ENCODE assay signal across 8 mouse cellular contexts in the genomic region with DNA sequence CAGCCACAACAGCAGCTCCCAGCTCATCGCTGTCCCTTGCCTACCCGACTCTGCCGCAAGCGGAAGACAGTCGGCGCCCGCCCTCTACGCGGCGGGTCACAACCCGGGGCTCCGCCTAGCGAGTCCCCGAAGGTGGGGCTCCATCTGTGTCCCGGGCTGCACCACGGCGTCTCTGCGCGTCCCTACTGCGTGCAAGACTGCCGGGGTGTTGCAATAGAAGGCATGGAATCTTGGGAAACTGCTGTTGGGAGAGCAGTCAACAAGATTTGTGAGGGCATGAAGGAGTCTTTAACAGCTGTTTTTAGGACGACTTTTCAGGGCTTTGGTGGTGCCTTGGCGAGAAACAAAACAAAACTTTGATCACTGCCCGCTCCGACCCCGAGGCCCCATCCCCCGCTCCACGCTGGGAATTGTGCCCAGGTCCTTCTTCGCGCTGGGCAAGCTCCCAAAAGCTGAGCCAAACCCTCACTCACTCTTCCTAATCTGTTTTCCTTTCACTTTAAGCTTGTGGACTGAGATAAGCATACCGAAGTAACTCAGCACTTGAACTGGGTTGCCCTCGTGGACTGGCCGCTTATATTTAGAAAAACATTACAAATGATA. TPM values are rescaled to one million over a fixed set of nuclear protein-coding genes. Genes with fewer than 3 reads are reported as not detected.
DNase-seq lines count a peak whose midpoint lies in the region; ATAC-seq and TF ChIP-seq lines count a peak whose summit lies in the region.

A gene (minus strand): TSS at position 175 of the 603 bp plus-strand sequence.

- H3K9ac ChIP-seq in forebrain, embryonic 15.5 days (replicated peaks) = peak within 1 kb of the TSS; percentile 55
- H3K9ac ChIP-seq in liver, postnatal 0 days (replicated peaks) = peak within 1 kb of the TSS; percentile 66
- H3K9ac ChIP-seq in neural tube, embryonic 13.5 days = peak within 1 kb of the TSS; percentile 67

- H3K27me3 ChIP-seq in forebrain, embryonic 15.5 days = no peaks in the 10 kb centered on the region
- H3K27me3 ChIP-seq in liver, postnatal 0 days (ENCODE audit: insufficient read depth, low read length) = no peaks in the 10 kb centered on the region
- 0 out of 2 replicates have a peak, but pooled peaks cover 3% of the 10 kb centered on the region for H3K27me3 ChIP-seq in neural tube, embryonic 13.5 days
- H3K27me3 ChIP-seq in testis, adult 2 months (ENCODE audit: control insufficient read depth, insufficient read depth, low read length) = no peaks in the 10 kb centered on the region

- no peak within 1 kb of the TSS for H3K27ac ChIP-seq in forebrain, embryonic 15.5 days (replicated peaks)
- peak within 1 kb of the TSS; percentile 82 for H3K27ac ChIP-seq in liver, postnatal 0 days (ENCODE audit: low read depth)
- peak within 1 kb of the TSS; percentile 14; the same call in 1 of the 2 replicates for H3K27ac ChIP-seq in neural tube, embryonic 13.5 days (replicated peaks)
- peak within 1 kb of the TSS; percentile 76 for H3K27ac ChIP-seq in testis, adult 2 months (ENCODE audit: control insufficient read depth, insufficient read depth, low read depth, low read length)

- TF ChIP-seq EP300 in liver, postnatal 0 days (IDR thresholded peaks at IDR 0.05; ENCODE audit: low read depth) = peak; percentile 35; the same call in 1 of the 2 replicates

- H3K4me2 ChIP-seq in forebrain, embryonic 15.5 days (replicated peaks) = peak within 1 kb of the TSS; percentile 93
- peak within 1 kb of the TSS; percentile 94 for H3K4me2 ChIP-seq in liver, postnatal 0 days (ENCODE audit: low read depth, low read length)
- H3K4me2 ChIP-seq in neural tube, embryonic 13.5 days = peak within 1 kb of the TSS; percentile 75

- peak; percentile 68 for TF ChIP-seq POLR2A in testis, adult 2 months (IDR thresholded peaks at IDR 0.05; ENCODE audit: control insufficient read depth, low read depth, low read length)

- TF ChIP-seq CTCF in liver, postnatal 0 days (IDR thresholded peaks at IDR 0.05; ENCODE audit: low read depth) = peak; percentile 65
- no peak for TF ChIP-seq CTCF in testis, adult 2 months (IDR thresholded peaks at IDR 0.05; ENCODE audit: control insufficient read depth, insufficient read depth, insufficient replicate concordance, low read depth, low read length)

- peak; percentile 88 for ATAC-seq in forebrain, embryonic 15.5 days (replicated peaks)
- peak; percentile 97 for ATAC-seq in liver, postnatal 0 days
- peak; percentile 92 for ATAC-seq in neural tube, embryonic 13.5 days (ENCODE audit: low read depth)

- intact Hi-C loops in heart, postnatal 14 days (cut with DNase I) = loop anchor here (5.0 to 10.0 kb wide), 3 partner anchors 92 to 530 kb away; a partner anchor contains a TSS

- DNase-seq in ES-CJ7 (ENCODE audit: low read depth, low spot score) = peak; percentile 81
- DNase-seq in cerebellum, adult 11-12 months = peak; percentile 86
- peak; percentile 93 to 94 for DNase-seq in heart, postnatal 14 days
- peak; percentile 85 for DNase-seq in layer of hippocampus, adult 11-12 months (ENCODE audit: low spot score)
- DNase-seq in liver, postnatal 0 days = peak; percentile 90

- H3K4me3 ChIP-seq in forebrain, embryonic 15.5 days = peak within 1 kb of the TSS; percentile 57
- H3K4me3 ChIP-seq in liver, postnatal 0 days (ENCODE audit: low read depth, low read length) = peak within 1 kb of the TSS; percentile 71
- peak within 1 kb of the TSS; percentile 56 for H3K4me3 ChIP-seq in neural tube, embryonic 13.5 days
- H3K4me3 ChIP-seq in testis, adult 2 months (ENCODE audit: control insufficient read depth, low read depth, low read length) = peak within 1 kb of the TSS; percentile 58

- WGBS in forebrain, embryonic 15.5 days = 1% methylated on average over 33 of the region's 33 CpGs
- 1% methylated on average over 33 of the region's 33 CpGs for WGBS in liver, postnatal 0 days (ENCODE audit: insufficient replicate concordance)
- WGBS in neural tube, embryonic 13.5 days = 3% methylated on average over 33 of the region's 33 CpGs

- H3K36me3 ChIP-seq in forebrain, embryonic 15.5 days = no peaks in the 10 kb centered on the region
- no peaks in the 10 kb centered on the region for H3K36me3 ChIP-seq in liver, postnatal 0 days (replicated peaks; ENCODE audit: insufficient read depth, low read length)
- no peaks in the 10 kb centered on the region for H3K36me3 ChIP-seq in neural tube, embryonic 13.5 days
- H3K36me3 ChIP-seq in testis, adult 2 months (ENCODE audit: control insufficient read depth, insufficient read depth, low read length) = no peaks in the 10 kb centered on the region

- H3K9me3 ChIP-seq in forebrain, embryonic 15.5 days = no peaks in the 10 kb centered on the region
- no peaks in the 10 kb centered on the region for H3K9me3 ChIP-seq in liver, postnatal 0 days (ENCODE audit: low read length)
- no peaks in the 10 kb centered on the region for H3K9me3 ChIP-seq in neural tube, embryonic 13.5 days

- H3K4me1 ChIP-seq in forebrain, embryonic 15.5 days = peaks cover 18% of the 10 kb centered on the region
- H3K4me1 ChIP-seq in liver, postnatal 0 days (ENCODE audit: insufficient read depth) = peaks cover 12% of the 10 kb centered on the region; the same call in 1 of the 2 replicates
- peaks cover 16% of the 10 kb centered on the region for H3K4me1 ChIP-seq in neural tube, embryonic 13.5 days (replicated peaks)
- H3K4me1 ChIP-seq in testis, adult 2 months (ENCODE audit: control insufficient read depth, insufficient read depth, low read length) = peaks cover 2% of the 10 kb centered on the region; the same call in 1 of the 2 replicates

RNA-seq across cellular contexts. Expression of the gene that starts here (rescaled TPM):
- 8.0 and 10.2 TPM in 2 replicates for polyA plus RNA-seq in forebrain, embryonic 15.5 days (2015; fragmentation: Nextera tagmentation; extraction: Ambion mirVana)
- 100 to 1,000 TPM in 1 of 2 experiments, 10 to 100 TPM in 1; 94.6 to 114 TPM for total RNA-seq in heart, postnatal 14 days (2021)
- 54.0 and 54.4 TPM in 2 replicates for polyA plus RNA-seq in liver, postnatal 0 days (2015; fragmentation: Nextera tagmentation; extraction: Ambion mirVana)
- polyA plus RNA-seq in neural tube, embryonic 13.5 days (2015; fragmentation: Nextera tagmentation; extraction: Ambion mirVana) = 15.4 and 16.0 TPM in 2 replicates
- polyA plus RNA-seq in testis, adult 2 months (2012; rRNA removed) = 14.9 and 19.3 TPM in 2 replicates
